Mouse (Mus musculus) limb, embryonic 11.5 days (tissue): Measurements from ENCODE around the gene Il17re. TPM values are rescaled to one million over a fixed set of nuclear protein-coding genes. Genes with fewer than 3 reads are reported as not detected.

Source experiments
- ATAC-seq: fragments of 200-750 bp; cut with Nextera tagmentation; 2 replicates; pipeline ENCODE4 v1.8.0; 2017; ENCODE audit warnings: low read depth; ENCODE audit not compliant: insufficient number of reproducible peaks, low FRiP score, low TSS enrichment
- DNase-seq: peaks from one replicate; pipeline ENCODE4 v3.0.0-alpha.2; 2015; ENCODE audit warnings: low spot score
- H3K27ac ChIP-seq: fragments of 300-500 bp; sonication (generic); replicated peaks from 2 replicates; pipeline ENCODE4 v1.5.1; 2014; ENCODE audit warnings: low read depth, mild to moderate bottlenecking, low read length
- H3K27me3 ChIP-seq: fragments of 300-500 bp; sonication (generic); 2 replicates; pipeline ENCODE4 v1.6.1; 2014; ENCODE audit warnings: mild to moderate bottlenecking, low read length, mixed read lengths; ENCODE audit not compliant: control insufficient read depth, insufficient read depth
- H3K36me3 ChIP-seq: fragments of 300-500 bp; sonication (generic); 2 replicates; pipeline ENCODE4 v1.6.1; 2014; ENCODE audit warnings: mild to moderate bottlenecking, low read length, moderate library complexity, mixed read lengths; ENCODE audit not compliant: control insufficient read depth, insufficient read depth
- H3K4me1 ChIP-seq: fragments of 300-500 bp; sonication (generic); 2 replicates; pipeline ENCODE4 v1.6.1; 2014; ENCODE audit warnings: low read length, mixed read lengths; ENCODE audit not compliant: control insufficient read depth, insufficient read depth
- H3K4me2 ChIP-seq: fragments of 300-500 bp; sonication (generic); 2 replicates; pipeline ENCODE4 v1.6.1; 2014; ENCODE audit warnings: low read depth, mild to moderate bottlenecking, moderate library complexity; ENCODE audit not compliant: severe bottlenecking
- H3K4me3 ChIP-seq: fragments of 300-500 bp; sonication (generic); 2 replicates; pipeline ENCODE4 v1.5.1; 2014; ENCODE audit warnings: low read depth, low read length
- H3K9ac ChIP-seq: fragments of 300-500 bp; sonication (generic); 2 replicates; pipeline ENCODE4 v1.6.1; 2014; ENCODE audit warnings: mild to moderate bottlenecking, low read length
- H3K9me3 ChIP-seq: fragments of 300-500 bp; sonication (generic); 2 replicates; pipeline ENCODE4 v1.6.1; 2016; ENCODE audit warnings: low read length; ENCODE audit not compliant: control insufficient read depth
- WGBS: fragments of 180-500 bp; shearing (Covaris S2); extraction: QIAGEN DNeasy Blood & Tissue Kit; methylation state at CpG from one replicate; pipeline ENCODE4 v1.1.7; 2014; 5-methylcytosine and 5-hydroxymethylcytosine counted together
- polyA plus RNA-seq: library from polyadenylated mRNA; unstranded; fragments of >200 nt; fragmentation: Nextera tagmentation; extraction: Ambion mirVana; gene quantifications from 2 replicates; pipeline ENCODE4 v1.2.1, GENCODE M21; 2014

The Il17re gene
- 1.2 and 1.5 TPM in 2 replicates for polyA plus RNA-seq

DNA sequence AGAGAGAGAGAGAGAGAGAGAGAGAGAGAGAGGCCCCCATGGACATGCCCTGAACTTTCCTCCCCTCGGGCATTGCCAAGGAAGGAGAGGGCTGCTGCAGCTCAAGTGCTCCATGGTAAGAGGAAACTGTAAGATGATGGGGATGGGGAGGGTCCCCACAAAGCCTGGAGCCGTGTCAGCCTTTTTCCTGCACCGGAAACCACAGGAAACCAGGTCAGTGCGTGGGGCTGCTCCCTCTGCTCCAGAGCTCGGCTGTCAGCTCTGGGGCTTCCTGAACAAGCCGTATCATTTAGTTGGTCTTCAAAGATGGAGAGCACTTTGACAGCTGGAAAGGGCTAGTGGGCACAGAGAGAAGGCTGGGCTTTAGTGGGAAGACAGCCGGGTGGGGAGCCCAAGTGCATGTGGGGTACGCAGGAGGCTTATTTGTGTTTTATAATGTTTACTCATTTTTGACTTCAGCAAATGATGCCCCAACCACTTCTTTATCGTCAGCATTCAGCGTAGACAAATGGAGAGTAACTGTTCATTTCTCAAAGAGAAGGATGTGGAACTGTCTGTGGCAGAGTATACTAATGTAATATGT, at the start of gene Il17re:
Gene Il17re (plus strand): TSS at position 533 of the 583 bp plus-strand sequence.
- no peak for DNase-seq
- no peaks in the 10 kb centered on the region for H3K4me1 ChIP-seq
- H3K4me3 ChIP-seq, result no peak within 1 kb of the TSS
- H3K36me3 ChIP-seq, result no peaks in the 10 kb centered on the region
- no peaks in the 10 kb centered on the region for H3K27me3 ChIP-seq
- no peaks in the 10 kb centered on the region for H3K9me3 ChIP-seq
- H3K9ac ChIP-seq, result no peak within 1 kb of the TSS
- H3K4me2 ChIP-seq, result no peak within 1 kb of the TSS
- WGBS, result 71% methylated on average over 10 of the region's 10 CpGs
- ATAC-seq, result no peak
- H3K27ac ChIP-seq, result no peak within 1 kb of the TSS

DNA sequence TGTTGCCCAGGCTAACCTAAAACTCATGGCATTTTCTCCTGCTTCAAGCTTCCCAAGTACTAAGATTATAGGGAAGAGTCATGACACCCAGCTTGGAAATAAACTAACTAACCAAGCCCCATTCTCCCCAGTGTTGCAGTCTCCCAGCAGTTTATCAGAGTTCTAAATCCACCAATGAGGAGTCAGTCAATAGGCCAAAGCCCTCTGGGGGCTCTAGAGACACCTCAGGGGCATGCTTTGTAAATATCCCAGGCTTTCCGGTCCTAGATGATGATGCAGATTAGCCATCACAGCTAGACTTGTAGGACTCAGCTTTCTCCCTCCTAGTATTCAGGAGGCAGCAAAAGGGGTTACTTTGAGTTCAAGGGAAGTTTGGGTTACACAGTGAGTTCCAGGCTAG, 48.3 kb upstream of the Il17re start:
- 64% methylated on average over 1 of the region's 1 CpGs for WGBS
- Histone ChIP-seq H3K9ac (no peak overlapping the region), H3K4me3 (no peak overlapping the region), H3K36me3 (peaks cover 6% of the 10 kb centered on the region; the same call in 1 of the 2 replicates), H3K4me1 (no peaks in the 10 kb centered on the region), H3K27ac (no peak overlapping the region), H3K4me2 (no peak overlapping the region), H3K9me3 (no peaks in the 10 kb centered on the region), H3K27me3 (no peaks in the 10 kb centered on the region)
- ATAC-seq, result no peak
- DNase-seq, result no peak

DNA sequence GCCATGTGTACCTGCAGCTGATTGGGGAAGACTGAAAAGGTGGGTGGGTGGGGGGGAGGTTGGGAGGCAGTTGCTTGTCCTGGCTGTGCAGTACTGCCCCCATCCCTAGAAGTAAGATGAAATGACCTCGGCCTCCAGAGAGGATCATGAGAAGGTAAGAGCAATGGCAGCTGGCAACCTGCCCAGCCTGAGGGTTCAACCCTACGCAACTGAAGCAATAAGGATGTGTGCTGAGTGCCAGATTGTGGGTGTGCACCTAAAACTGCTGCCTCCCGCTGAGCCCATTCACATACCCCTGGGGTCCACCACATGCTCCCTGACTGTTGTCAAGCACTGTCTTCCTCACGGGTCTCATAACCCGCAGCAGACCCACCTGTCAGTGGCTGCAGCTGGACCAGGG, 41.9 kb upstream of the Il17re start:
- Histone ChIP-seq H3K4me2 (no peak overlapping the region), H3K4me1 (peaks cover 7% of the 10 kb centered on the region; the same call in 1 of the 2 replicates), H3K9me3 (no peaks in the 10 kb centered on the region), H3K9ac (no peak overlapping the region), H3K36me3 (peaks cover 3% of the 10 kb centered on the region; the same call in 1 of the 2 replicates), H3K4me3 (no peak overlapping the region), H3K27me3 (no peaks in the 10 kb centered on the region), H3K27ac (no peak overlapping the region)
- WGBS, result 86% methylated on average over 5 of the region's 5 CpGs
- ATAC-seq (no peak), DNase-seq (no peak)

DNA sequence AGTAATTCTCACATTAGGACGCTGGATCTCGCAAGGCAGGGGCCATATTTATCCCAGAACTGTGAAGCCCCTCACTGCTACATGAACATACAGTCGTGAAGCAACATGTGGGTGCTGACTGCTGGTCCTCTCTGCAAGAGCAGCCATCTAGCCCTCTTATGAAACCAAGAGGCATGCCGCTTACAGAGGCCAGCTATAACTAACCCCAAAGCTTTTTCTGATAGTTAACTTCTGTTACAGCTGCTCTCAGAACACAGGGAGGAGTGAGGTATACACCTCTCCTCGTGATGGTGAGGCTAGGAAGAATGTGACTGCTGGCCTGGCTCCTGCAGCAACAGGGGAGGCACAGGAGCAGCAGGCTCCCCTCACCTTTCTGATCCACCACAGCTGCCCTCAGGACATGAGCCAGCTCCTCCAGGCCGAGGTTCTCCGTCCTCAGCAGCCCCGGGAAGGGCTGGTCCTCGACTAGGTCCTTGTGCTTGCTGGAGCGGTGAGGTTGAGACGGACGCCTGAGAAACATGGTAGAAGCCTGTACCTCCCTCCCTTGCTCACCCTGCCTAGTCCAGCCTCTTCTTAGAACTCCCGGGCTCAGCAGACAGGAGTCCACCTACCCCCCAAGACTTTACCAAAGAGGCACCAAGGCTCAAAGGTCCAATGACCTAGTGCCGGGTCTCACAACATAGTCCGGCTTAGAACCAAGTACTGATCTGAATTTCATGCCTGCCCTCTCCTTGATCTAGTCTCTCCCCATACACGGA, 39.7 kb upstream of the Il17re start:
- DNase-seq, result no peak
- H3K27me3 ChIP-seq, result no peaks in the 10 kb centered on the region
- no peak overlapping the region; the same call in 1 of the 2 replicates for H3K27ac ChIP-seq
- H3K4me1 ChIP-seq, result peaks cover 7% of the 10 kb centered on the region; the same call in 1 of the 2 replicates
- 15% methylated on average over 16 of the region's 16 CpGs for WGBS
- no peaks in the 10 kb centered on the region for H3K9me3 ChIP-seq
- H3K9ac ChIP-seq, result peak overlapping the region; percentile 84
- H3K4me3 ChIP-seq, result peak overlapping the region; percentile 64
- ATAC-seq, result peak; percentile 32
- peak overlapping the region; percentile 96 for H3K4me2 ChIP-seq
- H3K36me3 ChIP-seq, result peaks cover 3% of the 10 kb centered on the region; the same call in 1 of the 2 replicates

DNA sequence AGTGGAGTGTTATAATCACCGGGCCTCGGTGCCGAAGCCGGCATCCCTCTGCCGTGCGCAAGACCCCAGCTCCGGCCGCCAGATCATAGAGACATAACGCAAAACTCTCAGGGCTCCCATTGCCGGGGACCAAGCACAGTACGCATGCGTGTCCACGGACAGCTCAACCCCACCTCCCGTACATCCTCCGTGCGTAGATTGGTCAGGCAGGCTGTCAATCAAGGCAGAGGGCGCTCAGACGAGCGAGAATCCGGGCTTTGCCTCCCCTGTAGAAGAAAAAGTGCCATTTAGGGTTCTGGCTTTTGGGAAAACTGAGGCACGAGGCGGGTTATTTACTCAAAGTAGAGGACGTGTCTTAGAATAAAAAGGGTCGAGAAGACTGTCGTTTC, 39.1 kb upstream of the Il17re start, which contains the start of gene Rpusd3:
Gene Rpusd3 (minus strand): TSS at position 142 of the 389 bp plus-strand sequence.
- no peak within 1 kb of the TSS; the same call in 1 of the 2 replicates for H3K27ac ChIP-seq
- peak; percentile 94 for ATAC-seq
- under 1% methylated on average over 25 of the region's 25 CpGs for WGBS

DNA sequence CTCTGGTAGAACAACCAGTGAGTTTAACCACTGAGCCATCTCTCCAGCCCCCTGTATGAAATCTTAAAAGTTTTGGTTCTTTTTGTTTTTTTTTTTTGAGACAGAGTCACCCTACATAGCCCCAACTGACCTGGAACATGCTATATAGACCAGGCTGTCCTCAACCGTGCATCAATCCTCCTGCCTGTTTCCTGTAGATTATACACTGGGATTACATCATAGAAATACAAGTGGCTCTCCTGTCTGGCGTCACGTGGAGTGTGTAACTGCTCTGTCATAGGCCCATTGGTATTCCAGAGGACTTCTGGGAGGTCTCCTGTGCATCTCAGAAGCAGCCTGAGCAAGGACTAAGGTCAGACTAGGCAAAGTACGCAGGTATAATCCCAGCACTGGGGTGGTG, 35.3 kb upstream of the Il17re start:
- H3K36me3 ChIP-seq, result no peaks in the 10 kb centered on the region
- H3K27me3 ChIP-seq, result no peaks in the 10 kb centered on the region
- WGBS, result 90% methylated on average over 4 of the region's 4 CpGs
- no peak for ATAC-seq
- no peak overlapping the region for H3K9ac ChIP-seq
- H3K4me2 ChIP-seq, result no peak overlapping the region
- H3K9me3 ChIP-seq, result no peaks in the 10 kb centered on the region
- H3K4me3 ChIP-seq, result no peak overlapping the region
- DNase-seq, result no peak
- no peak overlapping the region for H3K27ac ChIP-seq
- H3K4me1 ChIP-seq, result peaks cover 5% of the 10 kb centered on the region; the same call in 1 of the 2 replicates

More for the DNA sequence above, 39.1 kb upstream of the Il17re start, which contains the start of gene Rpusd3:
- H3K9me3 ChIP-seq, result no peaks in the 10 kb centered on the region
- peak within 1 kb of the TSS; percentile 64 for H3K4me3 ChIP-seq
- H3K9ac ChIP-seq, result peak within 1 kb of the TSS; percentile 84
- H3K4me1 ChIP-seq, result peaks cover 7% of the 10 kb centered on the region; the same call in 1 of the 2 replicates
- no peaks in the 10 kb centered on the region for H3K27me3 ChIP-seq
- H3K4me2 ChIP-seq, result peak within 1 kb of the TSS; percentile 96
- peak; percentile 99 for DNase-seq
- H3K36me3 ChIP-seq, result peaks cover 3% of the 10 kb centered on the region; the same call in 1 of the 2 replicates

DNA sequence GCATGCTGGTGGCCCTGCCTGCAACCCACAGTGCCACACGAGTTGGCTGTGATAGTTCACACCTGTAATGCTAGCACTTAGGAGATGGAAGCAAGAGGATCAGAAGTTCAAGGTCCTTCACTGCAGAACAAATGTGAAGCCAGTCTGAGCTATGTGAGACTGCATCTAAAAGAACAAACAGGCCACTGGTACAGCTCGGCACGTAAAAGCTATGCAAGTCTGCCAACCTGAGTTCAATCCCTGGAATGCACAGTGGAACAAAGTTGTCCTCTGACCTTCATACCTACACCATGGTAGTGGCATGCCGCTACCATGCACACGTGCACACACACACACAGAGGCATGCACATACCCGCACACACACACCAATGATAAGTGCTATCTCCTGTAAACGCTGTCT, 34.1 kb upstream of the Il17re start:
- DNase-seq, result no peak
- WGBS, result 85% methylated on average over 7 of the region's 7 CpGs
- no peak overlapping the region for H3K9ac ChIP-seq
- H3K27me3 ChIP-seq, result no peaks in the 10 kb centered on the region
- no peaks in the 10 kb centered on the region for H3K36me3 ChIP-seq
- H3K9me3 ChIP-seq, result no peaks in the 10 kb centered on the region
- H3K4me2 ChIP-seq, result no peak overlapping the region
- ATAC-seq, result no peak
- H3K27ac ChIP-seq, result no peak overlapping the region
- no peak overlapping the region for H3K4me3 ChIP-seq
- H3K4me1 ChIP-seq, result no peaks in the 10 kb centered on the region

DNA sequence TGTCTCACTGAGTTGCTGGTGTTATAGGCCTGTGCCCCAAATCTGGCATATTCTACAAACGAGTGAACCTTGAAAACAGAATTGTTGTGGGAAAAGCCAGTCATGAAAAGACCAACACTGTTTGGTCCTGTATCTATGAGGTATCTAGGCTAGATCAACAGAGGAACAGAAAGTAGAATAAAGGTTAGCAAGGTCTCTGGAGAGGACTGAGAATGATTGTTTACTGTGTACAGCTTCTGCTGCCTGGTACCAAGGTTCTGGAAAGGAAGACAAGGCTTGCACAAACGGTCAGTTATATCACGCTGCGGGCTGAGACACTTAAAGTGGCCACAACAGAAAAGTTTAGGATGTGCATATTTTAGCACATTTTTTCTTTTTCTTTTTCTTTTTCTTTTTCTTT, 31.6 kb upstream of the Il17re start:
- Histone ChIP-seq H3K36me3 (no peaks in the 10 kb centered on the region), H3K9ac (no peak overlapping the region), H3K9me3 (no peaks in the 10 kb centered on the region), H3K4me2 (no peak overlapping the region), H3K27ac (no peak overlapping the region), H3K27me3 (no peaks in the 10 kb centered on the region), H3K4me3 (no peak overlapping the region), H3K4me1 (no peaks in the 10 kb centered on the region)
- 89% methylated on average over 4 of the region's 4 CpGs for WGBS
- no peak for DNase-seq
- no peak for ATAC-seq
